Mouse (Mus musculus) liver, embryonic 14.5 days (tissue): ENCODE measurements around the gene Susd3.

Source experiments
- CTCF ChIP-seq: IDR thresholded peaks from 2 replicates; pipeline ENCODE4 v1.5.1; 2016; ENCODE audit warnings: antibody characterized with exemption, low read depth, control low read depth
- EP300 ChIP-seq: IDR thresholded peaks from 2 replicates; pipeline ENCODE4 v1.6.1; 2016; ENCODE audit warnings: antibody characterized with exemption, low read depth

GRCm38 (mm10) chr13:49180691-49181090 lies 67.8 kb downstream of the Susd3 start:
- TF ChIP-seq CTCF: no peak
- TF ChIP-seq EP300: no peak
